Comparison of ENCODE assay signal across 16 mouse cellular contexts in genomic region chr5:124934558-124934957, GRCm38 (mm10).
A peak's percentile ranks its signal among the peaks of the same experiment; 100 is the strongest.
DNase-seq lines count a peak whose midpoint lies in the region; ATAC-seq lines count a peak whose summit lies in the region.
"Had no signal": no experiment of that assay in that cellular context is flagged by ENCODE, and none has a peak within 500 bp of the region (broad histone marks: within the 10 kb centered on the region; RNA-seq: fewer than 3 reads in every experiment).

No protein-coding gene starts in this region.

- no peak for ATAC-seq in midbrain, embryonic 14.5 days (ENCODE audit: low FRiP score, low TSS enrichment)

- H3K4me3 ChIP-seq in midbrain, embryonic 14.5 days (replicated peaks; ENCODE audit: low read depth, low read length): no peak overlapping the region
- H3K4me3 ChIP-seq in midbrain, embryonic 10.5 days: no peak overlapping the region
- H3K4me3 ChIP-seq: erythroblast, embryonic 14.5 days; heart, adult 2 months; limb, embryonic 12.5 days; midbrain, embryonic 12.5 days had no signal

- H3K27me3 ChIP-seq in midbrain, embryonic 14.5 days (ENCODE audit: control insufficient read depth, insufficient read depth, low read length): no peaks in the 10 kb centered on the region
- H3K27me3 ChIP-seq in midbrain, embryonic 10.5 days (ENCODE audit: low read depth, poor library complexity, severe bottlenecking): no peaks in the 10 kb centered on the region
- H3K27me3 ChIP-seq: limb, embryonic 12.5 days; midbrain, embryonic 12.5 days had no signal

- H3K9ac ChIP-seq in midbrain, embryonic 14.5 days (replicated peaks; ENCODE audit: low read length): no peak overlapping the region
- H3K9ac ChIP-seq: hindbrain, embryonic 14.5 days; limb, embryonic 12.5 days; midbrain, embryonic 12.5 days had no signal

- intact Hi-C loops in left cerebral cortex, postnatal 14 days (cut with DNase I): no loop called here

- no peak overlapping the region for H3K4me2 ChIP-seq in midbrain, embryonic 14.5 days (ENCODE audit: low read length)
- H3K4me2 ChIP-seq: hindbrain, embryonic 14.5 days; limb, embryonic 12.5 days; midbrain, embryonic 12.5 days had no signal

- no peaks in the 10 kb centered on the region for H3K9me3 ChIP-seq in midbrain, embryonic 14.5 days (ENCODE audit: control insufficient read depth, low read length)
- peaks cover 5% of the 10 kb centered on the region; the same call in 1 of the 2 replicates for H3K9me3 ChIP-seq in midbrain, embryonic 10.5 days (replicated peaks)

- WGBS in midbrain, embryonic 14.5 days: 62% methylated on average over 7 of the region's 7 CpGs
- 80% methylated on average over 7 of the region's 7 CpGs for WGBS in midbrain, embryonic 10.5 days

- peak; percentile 33 for DNase-seq in heart, postnatal 4 days
- DNase-seq in heart, adult 11 months: no peak
- peak; percentile 53 for DNase-seq in midbrain, embryonic 14.5 days
- DNase-seq in midbrain, embryonic 10.5 days (ENCODE audit: low spot score): no peak
- DNase-seq in left cerebral cortex, postnatal 14 days (ENCODE audit: low spot score in 2 of 2): peak; percentile 64 to 68
- DNase-seq in telencephalon, adult 2 months (ENCODE audit: low read depth, low spot score): peak; percentile 45
- no peak for DNase-seq in adrenal gland, adult (ENCODE audit: inconsistent age in 2 of 2, low spot score in 1 of 2)
- DNase-seq: cerebellum, adult 9-11 months; kidney, adult 11 months; kidney, postnatal 4 days; lung, postnatal 36 days had no signal

- H3K4me1 ChIP-seq in midbrain, embryonic 14.5 days (ENCODE audit: control insufficient read depth, insufficient read depth, low read length): peaks cover 14% of the 10 kb centered on the region
- peaks cover 24% of the 10 kb centered on the region for H3K4me1 ChIP-seq in midbrain, embryonic 10.5 days

- H3K36me3 ChIP-seq in midbrain, embryonic 14.5 days (ENCODE audit: control insufficient read depth, insufficient read depth, low read length): no peaks in the 10 kb centered on the region
- H3K36me3 ChIP-seq in midbrain, embryonic 10.5 days: no peaks in the 10 kb centered on the region
- H3K36me3 ChIP-seq: limb, embryonic 12.5 days; midbrain, embryonic 12.5 days had no signal

- no peak overlapping the region for H3K27ac ChIP-seq in midbrain, embryonic 14.5 days (replicated peaks; ENCODE audit: low read depth, low read length)
- H3K27ac ChIP-seq in midbrain, embryonic 10.5 days (replicated peaks): no peak overlapping the region
- H3K27ac ChIP-seq: heart, adult 2 months; hindbrain, embryonic 14.5 days; midbrain, embryonic 12.5 days had no signal

Comparison
In these comparisons a context has a peak if more than half of its experiments do, and no peak if none do; other contexts are left out.
1. DNase-seq: peak in heart, postnatal 4 days (single experiment), midbrain, embryonic 14.5 days (single experiment), left cerebral cortex, postnatal 14 days (2 of 2) and telencephalon, adult 2 months (single experiment); none in heart, adult 11 months (single experiment), midbrain, embryonic 10.5 days (single experiment) and adrenal gland, adult (0 of 2).